Mouse (Mus musculus): ENCODE measurements around the gene Psd4.

DNA sequence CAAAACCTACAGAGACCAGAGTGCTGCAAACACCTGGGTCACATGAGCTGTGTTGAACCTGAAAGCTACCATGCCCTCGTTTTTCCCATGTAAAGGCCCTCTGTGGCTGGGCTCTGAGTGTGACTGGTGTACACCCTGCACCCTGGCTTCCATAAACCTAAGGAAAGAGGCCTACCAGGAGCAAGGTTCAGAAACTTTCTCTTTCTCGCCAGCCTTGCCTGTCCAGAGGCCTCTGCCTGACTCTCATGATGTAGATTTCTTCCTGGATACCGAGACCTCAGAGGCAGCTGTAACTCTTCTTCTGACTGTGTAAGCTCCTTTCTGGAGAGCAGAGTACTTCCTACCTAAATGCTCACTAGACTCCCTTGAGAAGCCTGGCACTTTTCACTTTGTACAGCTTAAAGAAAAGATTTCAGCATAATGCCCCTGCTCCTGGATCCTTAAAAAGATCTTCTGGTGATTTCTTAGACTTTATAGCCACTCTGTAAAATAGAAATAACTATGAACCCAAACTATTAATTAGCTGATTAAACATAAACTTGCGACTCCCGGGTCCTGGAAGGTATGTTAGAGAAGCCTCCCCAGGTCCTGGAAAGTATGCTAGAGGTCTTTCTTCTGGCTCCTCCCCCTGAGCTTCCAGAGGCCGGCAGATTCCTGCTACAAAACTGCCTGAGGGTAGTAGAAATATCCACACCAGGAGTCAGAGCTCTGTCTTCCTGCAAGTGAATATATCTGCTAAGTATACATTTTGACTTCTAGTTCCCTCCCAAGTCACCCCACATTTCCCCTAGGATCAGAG, 87.9 kb downstream of the Psd4 start:
- no peak for TF ChIP-seq CTCF (IDR thresholded peaks at IDR 0.05; ENCODE audit: low read depth)
- TF ChIP-seq EP300 (IDR thresholded peaks at IDR 0.05; ENCODE audit: low read depth) = no peak
